Mouse (Mus musculus) stomach, embryonic 15.5 days (tissue): ENCODE measurements around the gene Rd3. TPM values are rescaled to one million over a fixed set of nuclear protein-coding genes. Genes with fewer than 3 reads are reported as not detected.

Experiments
- ATAC-seq: fragments of 200-750 bp; cut with Nextera tagmentation; 2 replicates; pipeline ENCODE4 v1.8.0; 2017; ENCODE audit warnings: low read depth, moderate number of reproducible peaks, moderate TSS enrichment; ENCODE audit not compliant: insufficient read depth, low FRiP score
- H3K27ac ChIP-seq: fragments of 300-500 bp; sonication (generic); 2 replicates; pipeline ENCODE4 v1.5.1; 2015; ENCODE audit warnings: mild to moderate bottlenecking, inconsistent platforms
- H3K27me3 ChIP-seq: fragments of 300-500 bp; sonication (generic); replicated peaks from 2 replicates; pipeline ENCODE4 v1.6.1; 2015; ENCODE audit warnings: inconsistent platforms
- H3K36me3 ChIP-seq: fragments of 300-500 bp; sonication (generic); 2 replicates; pipeline ENCODE4 v1.6.1; 2015; ENCODE audit warnings: inconsistent platforms
- H3K4me1 ChIP-seq: fragments of 300-500 bp; sonication (generic); 2 replicates; pipeline ENCODE4 v1.6.1; 2015; ENCODE audit warnings: inconsistent platforms
- H3K4me2 ChIP-seq: fragments of 300-500 bp; sonication (generic); 2 replicates; pipeline ENCODE4 v1.6.1; 2015; ENCODE audit warnings: mild to moderate bottlenecking, inconsistent platforms
- H3K4me3 ChIP-seq: fragments of 300-500 bp; sonication (generic); replicated peaks from 2 replicates; pipeline ENCODE4 v1.5.1; 2015; ENCODE audit warnings: inconsistent platforms
- H3K9ac ChIP-seq: fragments of 300-500 bp; sonication (generic); 2 replicates; pipeline ENCODE4 v1.6.1; 2015; ENCODE audit warnings: inconsistent platforms
- H3K9me3 ChIP-seq: fragments of 300-500 bp; sonication (generic); 2 replicates; pipeline ENCODE4 v1.6.1; 2016; ENCODE audit warnings: inconsistent platforms
- WGBS: fragments of 180-500 bp; shearing (Covaris S2); methylation state at CpG from one replicate; pipeline ENCODE4 v1.1.7; 2015; 5-methylcytosine and 5-hydroxymethylcytosine counted together
- microRNA-seq: library from miRNA; unstranded; fragments of <30 nt; microRNA quantifications from one replicate; pipeline ENCODE4, GENCODE M21; 2016
- polyA plus RNA-seq: library from polyadenylated mRNA; unstranded; fragments of >200 nt; fragmentation: Nextera tagmentation; extraction: Ambion mirVana; gene quantifications from 2 replicates; pipeline ENCODE4 v1.2.1, GENCODE M21; 2015

Rd3 gene
- polyA plus RNA-seq, 1 experiment from 2014 or later, result 0.32 TPM

- Histone ChIP-seq H3K4me3 (no peak overlapping the region), H3K36me3 (peaks cover 11% of the 10 kb centered on the region; the same call in 1 of the 2 replicates), H3K9me3 (no peaks in the 10 kb centered on the region), H3K4me1 (no peaks in the 10 kb centered on the region), H3K9ac (no peak overlapping the region), H3K27ac (no peak overlapping the region), H3K27me3 (no peaks in the 10 kb centered on the region), H3K4me2 (no peak overlapping the region)
- 89% methylated on average over 7 of the region's 7 CpGs for WGBS
- ATAC-seq, result no peak
These were observed 18.7 kb downstream of the Rd3 start for GRCm38 (mm10) chr1:191995916-191996315.

GRCm38 (mm10) chr1:191996621-191997185 lies 19.5 kb downstream of the Rd3 start:
- Histone ChIP-seq H3K4me3 (no peak overlapping the region), H3K4me2 (no peak overlapping the region), H3K4me1 (no peaks in the 10 kb centered on the region), H3K27me3 (no peaks in the 10 kb centered on the region), H3K27ac (no peak overlapping the region), H3K9ac (no peak overlapping the region), H3K9me3 (no peaks in the 10 kb centered on the region), H3K36me3 (peaks cover 11% of the 10 kb centered on the region; the same call in 1 of the 2 replicates)
- no peak for ATAC-seq
- WGBS, result 89% methylated on average over 8 of the region's 8 CpGs

DNA sequence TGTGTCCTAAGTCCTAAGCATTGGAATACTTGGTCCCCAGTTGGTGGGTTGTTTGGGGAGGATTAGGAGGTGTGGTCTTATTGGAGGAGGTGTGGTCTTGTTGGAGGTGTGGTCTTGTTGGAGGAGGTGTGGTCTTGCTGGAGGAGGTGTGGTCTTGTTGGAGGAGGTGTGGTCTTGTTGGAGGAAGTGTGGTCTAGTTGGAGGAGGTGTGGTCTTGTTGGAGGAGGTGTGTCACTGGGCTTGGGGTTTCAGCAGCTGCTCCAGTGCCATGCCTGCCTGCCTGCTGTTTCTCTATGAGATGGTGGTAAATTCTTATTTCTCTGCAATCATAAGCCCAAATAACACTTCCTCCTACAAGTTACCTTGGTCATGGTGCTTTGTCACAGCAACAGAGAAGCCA lies 21.9 kb downstream of the Rd3 start:
- H3K27me3 ChIP-seq, result no peaks in the 10 kb centered on the region
- no peak overlapping the region for H3K27ac ChIP-seq
- no peaks in the 10 kb centered on the region for H3K9me3 ChIP-seq
- no peak for ATAC-seq
- no peak overlapping the region for H3K9ac ChIP-seq
- H3K4me1 ChIP-seq, result no peaks in the 10 kb centered on the region
- H3K36me3 ChIP-seq, result peaks cover 11% of the 10 kb centered on the region; the same call in 1 of the 2 replicates
- no peak overlapping the region for H3K4me3 ChIP-seq
- H3K4me2 ChIP-seq, result no peak overlapping the region

Small RNA genes within 50 kb of the gene (microRNA-seq; reads per million reads assigned to microRNA genes)
- not detected for gene Mir3473c

Other genes starting within 250 kb of the Rd3 start
- gene Nek2, start 155.9 kb upstream of the Rd3 start, polyA plus RNA-seq, result 38.7 and 41.1 TPM in 2 replicates
- 4.5 and 4.9 TPM in 2 replicates for gene Slc30a1, start 70.6 kb upstream of the Rd3 start, polyA plus RNA-seq
- gene Traf5, start 115.2 kb downstream of the Rd3 start, polyA plus RNA-seq, result 23.3 and 23.7 TPM in 2 replicates
- 24.8 and 26.3 TPM in 2 replicates for gene Rcor3, start 160.7 kb downstream of the Rd3 start, polyA plus RNA-seq
- gene Kcnh1, start 213.4 kb downstream of the Rd3 start, polyA plus RNA-seq, result 0.89 and 1.1 TPM in 2 replicates